Mouse (Mus musculus) heart, adult 2 months (tissue): ENCODE results near the gene Zfp612. TPM values are rescaled to one million over a fixed set of nuclear protein-coding genes. Genes with fewer than 3 reads are reported as not detected.
A peak's percentile ranks its signal among the peaks of the same experiment; 100 is the strongest.

ENCODE experiments used
- DNase-seq, 2 experiments: peaks; one replicate each; pipeline ENCODE4 v3.0.0; 2021
- H3K27ac ChIP-seq: fragments of 200-600 bp; 2 replicates; pipeline ENCODE4 v1.8.1; 2022
- H3K27me3 ChIP-seq: fragments of 200-500 bp; 2 replicates; pipeline ENCODE4 v1.6.1; 2012; ENCODE audit warnings: mild to moderate bottlenecking, low read length, inconsistent platforms, mixed read lengths; ENCODE audit not compliant: control insufficient read depth, insufficient read depth
- H3K36me3 ChIP-seq: fragments of 200-500 bp; 2 replicates; pipeline ENCODE4 v1.6.1; 2012; ENCODE audit warnings: low read length, inconsistent platforms; ENCODE audit not compliant: control insufficient read depth, insufficient read depth
- H3K4me1 ChIP-seq: fragments of 200-500 bp; 2 replicates; pipeline ENCODE4 v1.6.1; 2011; ENCODE audit warnings: low read length; ENCODE audit not compliant: control insufficient read depth, insufficient read depth
- H3K4me3 ChIP-seq: fragments of 200-600 bp; 2 replicates; pipeline ENCODE4 v1.8.1; 2022
- H3K79me2 ChIP-seq: fragments of 200-500 bp; replicated peaks from 2 replicates; pipeline ENCODE4 v1.6.1; 2012; ENCODE audit warnings: mild to moderate bottlenecking, inconsistent platforms, low read length, moderate library complexity, mixed read lengths; ENCODE audit not compliant: control insufficient read depth, insufficient read depth
- H3K9ac ChIP-seq: fragments of 200-500 bp; 2 replicates; pipeline ENCODE4 v1.6.1; 2012; ENCODE audit warnings: low read depth, mild to moderate bottlenecking, control low read depth, inconsistent platforms, low read length, mixed read lengths
- CTCF ChIP-seq: fragments of 200-600 bp; IDR thresholded peaks from 2 replicates; pipeline ENCODE4 v1.8.1; 2022; ENCODE audit warnings: antibody characterized with exemption, mild to moderate bottlenecking, moderate library complexity
- EP300 ChIP-seq: fragments of 200-500 bp; IDR thresholded peaks from 2 replicates; pipeline ENCODE4 v1.6.1; 2011; ENCODE audit warnings: low read depth, low read length, control low read depth; ENCODE audit not compliant: insufficient read depth
- POLR2A ChIP-seq: fragments of 200-500 bp; IDR thresholded peaks from 2 replicates; pipeline ENCODE4 v1.6.1; 2011; ENCODE audit warnings: mild to moderate bottlenecking, low read depth, low read length, control low read depth; ENCODE audit not compliant: insufficient read depth
- WGBS: fragments of 180-500 bp; shearing (Covaris S2); methylation state at CpG from one replicate; pipeline ENCODE4 v1.1.7; 2018; 5-methylcytosine and 5-hydroxymethylcytosine counted together
- intact Hi-C: fragments of 180-260 bp; cut with DNase I; formaldehyde crosslinking; loops from one replicate; pipeline ENCODE4 v1.15.1; 2025
- polyA plus RNA-seq: library from polyadenylated mRNA; depleted of rRNA; stranded (reverse); fragments of >200 nt; gene quantifications from 2 replicates; pipeline ENCODE4 v1.2.3, GENCODE M21; 2012
- total RNA-seq, 2 experiments: library from RNA; stranded (reverse); gene quantifications; 2 replicates each; pipeline ENCODE4 v1.2.3; 2021

Zfp612 gene
- total and polyA plus RNA-seq, 3 experiments: 2.7 to 6.8 (median 6.5) TPM

DNA sequence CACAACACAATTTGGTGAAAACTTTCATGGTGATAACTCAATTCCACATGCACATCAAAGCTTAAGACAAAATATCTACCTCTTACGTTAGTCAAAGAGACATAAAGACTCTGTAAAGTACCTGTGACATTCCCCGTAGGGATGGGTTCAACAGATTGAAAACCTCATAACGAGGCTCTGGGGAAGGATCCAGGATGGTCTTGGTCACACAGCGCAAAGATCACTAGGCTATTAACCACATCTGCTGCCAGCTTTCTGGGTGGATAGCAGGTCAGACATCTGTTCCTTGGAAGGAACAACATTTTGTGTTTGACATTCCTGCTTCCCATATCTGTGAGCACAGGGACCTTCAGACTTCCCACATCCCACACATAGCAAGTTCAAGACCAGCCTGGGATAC is 9.8 kb upstream of the Zfp612 start:
- Histone ChIP-seq H3K36me3 (no peaks in the 10 kb centered on the region), H3K4me1 (no peaks in the 10 kb centered on the region), H3K9ac (no peak overlapping the region), H3K27me3 (no peaks in the 10 kb centered on the region), H3K27ac (no peak overlapping the region), H3K4me3 (no peak overlapping the region), H3K79me2 (no peaks in the 10 kb centered on the region)
- intact Hi-C loops: loop anchor here (10.0 kb wide), 1 partner anchor 215 kb away; no protein-coding TSS in a partner anchor
- WGBS: 86% methylated on average over 4 of the region's 4 CpGs
- no peak for DNase-seq
- no peak for TF ChIP-seq POLR2A
- TF ChIP-seq CTCF: no peak
- TF ChIP-seq EP300: no peak

DNA sequence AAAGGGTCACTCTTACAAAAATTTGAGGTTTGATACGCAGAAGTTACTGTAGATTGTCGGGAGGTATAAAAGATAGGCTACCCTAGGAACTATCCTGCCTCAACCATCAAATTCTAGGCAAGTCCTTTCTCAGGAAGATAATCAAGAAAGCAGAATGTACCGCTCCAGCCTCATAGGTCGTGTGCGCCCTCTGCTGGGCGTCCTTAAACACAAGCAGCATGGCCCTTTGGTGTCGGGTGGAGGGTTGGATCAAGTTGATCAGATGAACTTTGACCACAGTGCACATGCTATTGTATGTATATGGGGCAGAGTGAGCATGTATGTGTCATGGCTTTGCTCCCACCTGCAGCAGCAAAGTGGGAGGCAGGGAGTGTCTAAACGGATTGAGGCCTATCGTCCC is 7.9 kb upstream of the Zfp612 start:
- intact Hi-C loops: loop anchor here (1.0 to 10.0 kb wide), 3 partner anchors 60 to 217 kb away; no protein-coding TSS in a partner anchor
- Histone ChIP-seq H3K27me3 (no peaks in the 10 kb centered on the region), H3K9ac (no peak overlapping the region), H3K27ac (no peak overlapping the region), H3K4me1 (no peaks in the 10 kb centered on the region), H3K36me3 (no peaks in the 10 kb centered on the region), H3K79me2 (no peaks in the 10 kb centered on the region), H3K4me3 (no peak overlapping the region)
- TF ChIP-seq CTCF: peak; percentile 92
- TF ChIP-seq EP300: 0 out of 2 replicates have a peak, but pooled peaks have one; percentile 56
- TF ChIP-seq POLR2A: no peak
- WGBS: 17% methylated on average over 9 of the region's 9 CpGs
- DNase-seq: peak; percentile 34 to 59

GRCm38 (mm10) chr8:110074496-110074895 is 5.0 kb upstream of the Zfp612 start:
- 82% methylated on average over 8 of the region's 8 CpGs for WGBS
- Histone ChIP-seq H3K79me2 (no peaks in the 10 kb centered on the region), H3K4me1 (no peaks in the 10 kb centered on the region), H3K27me3 (no peaks in the 10 kb centered on the region), H3K9ac (no peak overlapping the region), H3K36me3 (no peaks in the 10 kb centered on the region), H3K4me3 (no peak overlapping the region), H3K27ac (no peak overlapping the region)
- no peak for TF ChIP-seq POLR2A
- no peak for TF ChIP-seq CTCF
- no peak for TF ChIP-seq EP300
- DNase-seq: no peak
- intact Hi-C loops: loop anchor here (10.0 kb wide), 1 partner anchor 220 kb away; no protein-coding TSS in a partner anchor

DNA sequence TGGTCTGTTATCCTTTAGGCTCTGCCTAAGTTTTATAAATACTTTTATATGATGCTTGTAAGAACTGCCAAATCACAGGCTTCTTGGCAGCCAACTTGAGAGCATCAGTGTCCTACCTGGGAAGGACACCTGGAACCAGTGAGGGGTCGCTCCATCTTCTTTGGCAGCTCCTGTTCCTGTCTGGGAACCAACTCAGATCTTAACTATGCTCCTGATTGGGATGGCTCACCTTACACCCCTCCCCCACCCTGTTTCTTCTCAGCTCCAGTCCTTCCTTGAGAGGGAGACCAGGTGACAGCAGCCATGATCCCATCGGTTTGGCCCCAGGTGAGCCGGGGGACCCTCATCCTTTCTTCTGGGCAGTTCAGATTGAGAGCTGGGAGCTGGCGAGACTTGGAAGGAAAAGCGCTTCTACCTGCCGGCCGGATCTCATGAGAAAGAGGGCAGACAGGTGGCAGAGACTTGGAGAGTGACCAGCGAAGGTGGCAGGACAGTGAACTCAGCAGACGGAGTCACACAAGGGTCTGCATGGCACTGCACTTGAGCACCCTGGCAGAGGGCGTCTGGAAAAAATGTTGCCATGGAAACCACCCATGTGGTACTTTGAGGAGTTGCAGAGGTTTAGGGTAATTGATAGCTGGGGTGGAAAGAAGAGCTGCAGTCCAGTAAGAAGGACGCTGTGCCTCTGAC is 3.0 kb downstream of the Zfp612 start:
- no peak overlapping the region for H3K9ac ChIP-seq
- no peaks in the 10 kb centered on the region for H3K4me1 ChIP-seq
- H3K27ac ChIP-seq: no peak overlapping the region
- no peaks in the 10 kb centered on the region for H3K36me3 ChIP-seq
- H3K27me3 ChIP-seq: no peaks in the 10 kb centered on the region
- no peak overlapping the region for H3K4me3 ChIP-seq
- no peak for DNase-seq
- WGBS: 78% methylated on average over 11 of the region's 11 CpGs
- intact Hi-C loops: no loop called here
- TF ChIP-seq POLR2A (no peak), CTCF (no peak), EP300 (no peak)
- no peaks in the 10 kb centered on the region for H3K79me2 ChIP-seq

GRCm38 (mm10) chr8:110091869-110092268 is 12.3 kb downstream of the Zfp612 start:
- 24% methylated on average over 1 of the region's 1 CpGs for WGBS
- intact Hi-C loops: no loop called here
- H3K4me3 ChIP-seq: no peak overlapping the region
- H3K36me3 ChIP-seq: no peaks in the 10 kb centered on the region
- H3K27ac ChIP-seq: no peak overlapping the region
- DNase-seq: peak in 1 of 2 experiments; percentile 12
- H3K27me3 ChIP-seq: no peaks in the 10 kb centered on the region
- TF ChIP-seq EP300: no peak
- TF ChIP-seq CTCF: no peak
- TF ChIP-seq POLR2A: no peak
- no peaks in the 10 kb centered on the region for H3K79me2 ChIP-seq
- H3K4me1 ChIP-seq: no peaks in the 10 kb centered on the region; the same call in 1 of the 2 replicates
- no peak overlapping the region for H3K9ac ChIP-seq

DNA sequence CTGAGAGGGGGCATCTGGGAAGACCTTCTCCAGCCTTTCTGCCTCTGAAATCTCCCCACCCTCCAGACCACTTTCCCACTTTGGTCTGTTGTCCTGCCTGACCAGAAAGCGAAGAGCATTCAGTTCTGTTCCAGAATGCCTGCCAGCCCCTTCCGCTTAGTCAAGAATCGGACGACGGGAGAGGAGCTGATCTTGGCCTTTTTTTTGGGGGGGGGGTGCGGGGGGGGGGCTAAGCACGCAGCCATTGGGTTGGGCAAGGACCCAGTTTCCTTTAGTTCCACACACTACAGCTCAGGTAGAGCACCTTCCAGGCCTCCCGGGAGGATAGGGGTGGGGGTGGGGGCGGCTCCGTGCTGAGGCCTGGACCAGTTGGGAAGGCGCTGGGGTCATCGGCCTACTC is 21.4 kb downstream of the Zfp612 start, which contains the start of gene Gm21964:
Gm21964 (plus strand) TSS at position 301 of the 400 bp plus-strand sequence.
- 80% methylated on average over 12 of the region's 12 CpGs for WGBS
- Histone ChIP-seq H3K4me1 (no peaks in the 10 kb centered on the region), H3K27me3 (no peaks in the 10 kb centered on the region; the same call in 1 of the 2 replicates), H3K36me3 (no peaks in the 10 kb centered on the region), H3K9ac (no peak within 1 kb of the TSS), H3K27ac (no peak within 1 kb of the TSS), H3K4me3 (no peak within 1 kb of the TSS), H3K79me2 (no peaks in the 10 kb centered on the region)
- intact Hi-C loops: no loop called here
- TF ChIP-seq CTCF: no peak
- DNase-seq: no peak
